Mouse (Mus musculus) C2C12 (cell line): ENCODE results near the gene Nenf. TPM values are rescaled to one million over a fixed set of nuclear protein-coding genes. Genes with fewer than 3 reads are reported as not detected.

Experiments
- H3K27me3 ChIP-seq: one replicate; pipeline ENCODE4 v1.6.1; 2011; ENCODE audit not compliant: control insufficient read depth, insufficient read depth, insufficient read length
- H3K36me3 ChIP-seq: one replicate; pipeline ENCODE4 v1.6.1; 2011; ENCODE audit not compliant: control insufficient read depth, insufficient read depth
- H3K4me3 ChIP-seq: one replicate; pipeline ENCODE4 v1.5.1; 2011; ENCODE audit warnings: mild to moderate bottlenecking, control low read depth; ENCODE audit not compliant: poor library complexity, insufficient read depth, severe bottlenecking
- H3K79me2 ChIP-seq: one replicate; pipeline ENCODE4 v1.6.1; 2011; ENCODE audit not compliant: control insufficient read depth, insufficient read depth
- H3K79me3 ChIP-seq: one replicate; pipeline ENCODE4 v1.6.1; 2011; ENCODE audit warnings: low read depth, control low read depth
- H3ac ChIP-seq: one replicate; pipeline ENCODE3; 2011; ENCODE audit warnings: low read depth; ENCODE audit not compliant: control insufficient read depth, insufficient read length
- CEBPB ChIP-seq: IDR thresholded peaks from one replicate; pipeline ENCODE4 v1.6.1; 2011; ENCODE audit warnings: low read depth, mild to moderate bottlenecking, control low read depth, moderate library complexity
- CTCF ChIP-seq: IDR thresholded peaks from one replicate; pipeline ENCODE4 v1.5.1; 2011; ENCODE audit not compliant: control insufficient read depth, insufficient read depth, insufficient read length
- FOSL1 ChIP-seq: IDR thresholded peaks from one replicate; pipeline ENCODE4 v1.8.0; 2011; ENCODE audit warnings: mild to moderate bottlenecking, low read length; ENCODE audit not compliant: poor library complexity, insufficient read depth, severe bottlenecking
- MAX ChIP-seq: IDR thresholded peaks from one replicate; pipeline ENCODE4 v1.6.1; 2011; ENCODE audit warnings: mild to moderate bottlenecking, control low read depth
- MYOD1 ChIP-seq: IDR thresholded peaks from one replicate; pipeline ENCODE4 v1.6.1; 2011; ENCODE audit warnings: low read depth; ENCODE audit not compliant: control insufficient read depth, insufficient read length
- MYOG ChIP-seq: IDR thresholded peaks from one replicate; pipeline ENCODE4 v1.6.1; 2011; ENCODE audit not compliant: control insufficient read depth, insufficient read length; ENCODE audit errors: extremely low read depth
- USF1 ChIP-seq: IDR thresholded peaks from one replicate; pipeline ENCODE4 v1.6.1; 2011; ENCODE audit warnings: low read depth, mild to moderate bottlenecking, control low read depth, moderate library complexity
- polyA plus RNA-seq: library from polyadenylated mRNA; unstranded; fragments of >200 nt; fragmentation: generic; extraction: Trizol; gene quantifications from one replicate; pipeline ENCODE4 v1.2.1, GENCODE M21; 2012; ENCODE audit warnings: missing spikeins

The Nenf gene
- polyA plus RNA-seq, 1 experiment = 98.5 TPM

DNA sequence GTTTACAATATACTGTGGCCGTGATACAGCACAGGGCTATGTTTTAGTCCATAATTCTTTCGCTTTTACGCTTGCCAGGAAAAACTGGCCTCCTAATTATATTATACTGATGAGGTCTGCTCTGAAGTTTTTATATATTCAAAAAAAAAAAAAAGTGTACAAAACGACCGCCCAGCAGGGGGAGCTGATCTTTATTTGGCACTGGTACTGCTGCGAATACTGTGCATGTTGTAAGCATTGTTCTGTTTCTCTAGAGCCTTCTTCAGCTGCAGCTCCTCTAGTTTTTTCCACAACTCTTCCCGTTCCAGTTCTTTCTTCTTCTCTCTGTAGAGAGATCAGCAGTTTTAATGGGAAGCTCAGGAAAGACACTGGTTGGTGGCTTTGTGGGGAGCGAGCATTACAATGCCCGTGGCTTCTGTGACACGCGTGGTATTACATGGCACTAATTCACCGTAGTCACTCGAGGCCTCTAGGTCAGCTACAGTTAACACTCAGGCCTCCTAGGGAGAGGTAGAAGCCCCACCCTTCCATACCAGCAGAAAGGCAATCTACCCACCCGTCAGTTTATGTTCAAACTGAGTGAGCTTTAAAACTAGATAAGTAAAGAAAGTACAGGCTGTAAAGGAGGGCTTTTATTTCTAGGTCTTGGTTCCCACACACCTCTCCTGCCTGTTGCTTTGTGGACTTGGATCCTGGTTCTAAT lies 34.9 kb upstream of the Nenf start:
- H3K36me3 ChIP-seq = peaks cover 45% of the 10 kb centered on the region
- H3K27me3 ChIP-seq = no peaks in the 10 kb centered on the region
- no peak overlapping the region for H3ac ChIP-seq
- H3K79me2 ChIP-seq = no peaks in the 10 kb centered on the region
- TF ChIP-seq CEBPB (no peak), USF1 (no peak), MAX (no peak), CTCF (no peak)
- H3K79me3 ChIP-seq = no peaks in the 10 kb centered on the region
- H3K4me3 ChIP-seq = no peak overlapping the region

GRCm38 (mm10) chr1:191350355-191350754 lies 32.4 kb upstream of the Nenf start:
- Histone ChIP-seq H3K79me3 (no peaks in the 10 kb centered on the region), H3K27me3 (no peaks in the 10 kb centered on the region), H3ac (no peak overlapping the region), H3K79me2 (no peaks in the 10 kb centered on the region), H3K4me3 (no peak overlapping the region), H3K36me3 (peaks cover 37% of the 10 kb centered on the region)
- TF ChIP-seq MAX (no peak), USF1 (no peak), FOSL1 (no peak), CEBPB (no peak), CTCF (no peak)

DNA sequence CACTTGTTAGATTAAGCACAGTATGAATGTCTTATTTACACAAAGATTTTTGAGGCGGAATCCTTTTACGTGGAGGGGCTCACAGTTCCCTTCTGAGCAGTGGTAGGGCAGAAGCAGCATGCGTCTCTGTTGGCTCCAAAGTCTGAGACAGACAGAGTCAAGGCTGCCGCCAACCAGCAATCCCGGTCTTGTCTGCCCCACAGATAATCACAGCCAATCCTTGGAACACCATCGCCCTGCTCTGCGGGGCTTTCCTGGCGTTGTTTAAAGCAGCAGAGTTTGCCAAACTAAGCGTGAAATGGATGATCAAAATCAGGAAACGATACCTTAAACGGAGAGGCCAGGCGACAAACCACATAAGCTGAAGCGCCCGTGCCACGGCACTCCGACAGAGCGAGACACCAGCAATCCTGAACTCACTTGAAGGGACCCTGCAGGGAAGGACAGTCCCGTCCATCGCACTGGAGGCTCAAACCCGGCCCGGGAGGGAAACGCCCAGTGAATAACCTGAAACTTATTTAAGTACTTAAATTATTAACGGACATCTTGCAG lies 31.6 kb upstream of the Nenf start:
- H3ac ChIP-seq = no peak overlapping the region
- no peaks in the 10 kb centered on the region for H3K27me3 ChIP-seq
- peaks cover 37% of the 10 kb centered on the region for H3K36me3 ChIP-seq
- TF ChIP-seq CEBPB (no peak), MAX (no peak), CTCF (no peak), FOSL1 (no peak), USF1 (no peak), MYOG (no peak), MYOD1 (no peak)
- H3K79me2 ChIP-seq = no peaks in the 10 kb centered on the region
- H3K4me3 ChIP-seq = no peak overlapping the region
- no peaks in the 10 kb centered on the region for H3K79me3 ChIP-seq

DNA sequence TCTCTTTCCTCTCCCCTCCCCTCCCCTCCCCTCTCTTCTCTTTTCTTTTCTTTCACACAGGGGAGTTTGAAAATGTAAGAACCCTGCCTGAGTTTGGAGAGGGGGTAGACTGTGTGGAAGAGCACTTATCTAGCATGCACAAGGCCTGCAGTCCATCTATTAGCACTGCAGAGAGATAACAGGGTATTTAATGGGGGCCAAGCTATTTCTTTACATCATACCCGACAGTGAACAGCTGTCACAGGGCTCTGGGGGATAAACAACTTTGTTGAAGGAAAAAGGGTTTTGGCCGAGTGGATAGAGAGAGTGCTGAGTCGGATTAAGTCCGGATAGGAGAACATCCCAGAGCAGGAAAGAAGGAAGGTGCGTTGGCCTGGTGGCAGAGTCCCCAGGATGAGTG lies 31.0 kb upstream of the Nenf start:
- no peaks in the 10 kb centered on the region for H3K79me2 ChIP-seq
- H3K4me3 ChIP-seq = no peak overlapping the region
- peaks cover 34% of the 10 kb centered on the region for H3K36me3 ChIP-seq
- no peaks in the 10 kb centered on the region for H3K27me3 ChIP-seq
- no peak for TF ChIP-seq MYOG
- no peak for TF ChIP-seq USF1
- no peak for TF ChIP-seq MYOD1
- TF ChIP-seq CEBPB = no peak
- no peak for TF ChIP-seq MAX
- TF ChIP-seq FOSL1 = no peak
- no peak for TF ChIP-seq CTCF
- no peak overlapping the region for H3ac ChIP-seq
- no peaks in the 10 kb centered on the region for H3K79me3 ChIP-seq

- Histone ChIP-seq H3K79me3 (no peaks in the 10 kb centered on the region), H3K4me3 (no peak overlapping the region), H3K36me3 (peaks cover 30% of the 10 kb centered on the region), H3K79me2 (no peaks in the 10 kb centered on the region), H3ac (no peak overlapping the region), H3K27me3 (no peaks in the 10 kb centered on the region)
- TF ChIP-seq MAX (no peak), USF1 (no peak), MYOG (no peak), CTCF (no peak)
These were observed 30.6 kb upstream of the Nenf start for GRCm38 (mm10) chr1:191348592-191348991.

- H3K79me2 ChIP-seq = no peaks in the 10 kb centered on the region
- no peak overlapping the region for H3ac ChIP-seq
- H3K36me3 ChIP-seq = peaks cover 29% of the 10 kb centered on the region
- H3K4me3 ChIP-seq = no peak overlapping the region
- no peaks in the 10 kb centered on the region for H3K79me3 ChIP-seq
- H3K27me3 ChIP-seq = no peaks in the 10 kb centered on the region
- TF ChIP-seq USF1 (no peak), CEBPB (no peak), MAX (no peak), MYOG (no peak), FOSL1 (no peak), MYOD1 (no peak), CTCF (no peak)
These were observed 29.6 kb upstream of the Nenf start for GRCm38 (mm10) chr1:191347602-191348001.
